Mouse (Mus musculus) midbrain, embryonic 16.5 days (tissue): ENCODE results near the gene Ptgir. TPM values are rescaled to one million over a fixed set of nuclear protein-coding genes. Genes with fewer than 3 reads are reported as not detected.

Source experiments
- ATAC-seq: fragments of 200-750 bp; cut with Nextera tagmentation; 2 replicates; pipeline ENCODE4 v1.8.0; 2017; ENCODE audit warnings: moderate TSS enrichment
- H3K27ac ChIP-seq: fragments of 300-500 bp; sonication (generic); 2 replicates; pipeline ENCODE4 v1.5.1; 2014; ENCODE audit warnings: mild to moderate bottlenecking, low read length, mixed read lengths
- H3K27me3 ChIP-seq: fragments of 300-500 bp; sonication (generic); 2 replicates; pipeline ENCODE4 v1.6.1; 2014; ENCODE audit warnings: low read depth, low read length, mixed read lengths; ENCODE audit not compliant: control insufficient read depth, insufficient read depth
- H3K36me3 ChIP-seq: fragments of 300-500 bp; sonication (generic); 2 replicates; pipeline ENCODE4 v1.6.1; 2014; ENCODE audit warnings: mild to moderate bottlenecking, low read length, moderate library complexity, mixed read lengths; ENCODE audit not compliant: control insufficient read depth, insufficient read depth
- H3K4me1 ChIP-seq: fragments of 300-500 bp; sonication (generic); 2 replicates; pipeline ENCODE4 v1.6.1; 2014; ENCODE audit warnings: mild to moderate bottlenecking, low read length, mixed read lengths; ENCODE audit not compliant: control insufficient read depth, insufficient read depth
- H3K4me2 ChIP-seq: fragments of 300-500 bp; sonication (generic); 2 replicates; pipeline ENCODE4 v1.6.1; 2014; ENCODE audit warnings: mild to moderate bottlenecking, low read length, mixed read lengths
- H3K4me3 ChIP-seq: fragments of 300-500 bp; sonication (generic); 2 replicates; pipeline ENCODE4 v1.5.1; 2014; ENCODE audit warnings: low read depth, mild to moderate bottlenecking, low read length, moderate library complexity, mixed read lengths
- H3K9ac ChIP-seq: fragments of 300-500 bp; sonication (generic); 2 replicates; pipeline ENCODE4 v1.6.1; 2014; ENCODE audit warnings: low read depth, low read length, mixed read lengths
- H3K9me3 ChIP-seq: fragments of 300-500 bp; sonication (generic); replicated peaks from 2 replicates; pipeline ENCODE4 v1.6.1; 2014; ENCODE audit warnings: mild to moderate bottlenecking, low read length, mixed read lengths; ENCODE audit not compliant: control insufficient read depth, poor library complexity, severe bottlenecking
- WGBS: fragments of 180-500 bp; shearing (Covaris S2); extraction: QIAGEN DNeasy Blood & Tissue Kit; methylation state at CpG from one replicate; pipeline ENCODE4 v1.1.7; 2014; 5-methylcytosine and 5-hydroxymethylcytosine counted together
- polyA plus RNA-seq: library from polyadenylated mRNA; unstranded; fragments of >200 nt; fragmentation: Nextera tagmentation; extraction: Ambion mirVana; gene quantifications from 2 replicates; pipeline ENCODE4 v1.2.1, GENCODE M21; 2015

Gene Ptgir
- polyA plus RNA-seq, 1 experiment from 2014 or later, result 0.23 TPM

- under 1% methylated on average over 24 of the region's 24 CpGs for WGBS
- Histone ChIP-seq H3K4me3 (peak overlapping the region; percentile 21), H3K27me3 (no peaks in the 10 kb centered on the region; the same call in 1 of the 2 replicates), H3K4me2 (peak overlapping the region; percentile 56), H3K9me3 (no peaks in the 10 kb centered on the region), H3K9ac (0 out of 2 replicates have a peak overlapping the region, but pooled peaks have one; percentile 39), H3K36me3 (no peaks in the 10 kb centered on the region), H3K4me1 (peaks cover 19% of the 10 kb centered on the region), H3K27ac (0 out of 2 replicates have a peak overlapping the region, but pooled peaks have one; percentile 23)
- ATAC-seq, result peak; percentile 21
Observed at GRCm38 (mm10) chr7:16895000-16895399, 11.3 kb upstream of the Ptgir start.

DNA sequence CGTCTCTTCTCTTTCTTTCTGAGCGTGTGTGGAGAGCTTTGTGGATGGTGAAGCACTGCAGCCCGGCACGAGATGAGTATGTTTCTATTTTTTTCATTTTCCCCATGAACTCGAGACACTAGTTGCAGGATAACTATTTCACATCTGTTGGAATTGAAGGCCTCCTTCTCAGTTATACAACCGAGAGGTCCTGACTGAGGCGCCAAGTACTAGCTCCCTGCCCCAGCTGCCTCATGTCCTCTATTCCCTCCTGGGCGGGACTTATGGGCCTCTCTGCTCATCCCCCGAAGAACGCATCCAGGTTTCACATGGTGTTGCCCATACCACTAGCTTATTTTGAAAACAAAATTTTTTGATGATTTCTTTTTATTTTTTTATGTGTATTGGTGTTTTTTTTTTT is 10.8 kb upstream of the Ptgir start:
- ATAC-seq, result no peak
- H3K27me3 ChIP-seq, result no peaks in the 10 kb centered on the region; the same call in 1 of the 2 replicates
- H3K4me3 ChIP-seq, result peak overlapping the region; percentile 21; the same call in 1 of the 2 replicates
- H3K4me2 ChIP-seq, result peak overlapping the region; percentile 56
- H3K9me3 ChIP-seq, result no peaks in the 10 kb centered on the region
- H3K36me3 ChIP-seq, result no peaks in the 10 kb centered on the region
- WGBS, result 27% methylated on average over 10 of the region's 10 CpGs
- peaks cover 20% of the 10 kb centered on the region for H3K4me1 ChIP-seq
- H3K27ac ChIP-seq, result no peak overlapping the region
- H3K9ac ChIP-seq, result no peak overlapping the region

GRCm38 (mm10) chr7:16900526-16900925 is 5.8 kb upstream of the Ptgir start:
- Histone ChIP-seq H3K9me3 (no peaks in the 10 kb centered on the region), H3K4me1 (peaks cover 3% of the 10 kb centered on the region; the same call in 1 of the 2 replicates), H3K9ac (no peak overlapping the region), H3K4me2 (no peak overlapping the region), H3K4me3 (no peak overlapping the region), H3K27ac (no peak overlapping the region), H3K36me3 (no peaks in the 10 kb centered on the region), H3K27me3 (no peaks in the 10 kb centered on the region; the same call in 1 of the 2 replicates)
- no peak for ATAC-seq
- 16% methylated on average over 5 of the region's 5 CpGs for WGBS

GRCm38 (mm10) chr7:16903439-16903955 is 2.8 kb upstream of the Ptgir start:
- no peaks in the 10 kb centered on the region for H3K36me3 ChIP-seq
- no peak overlapping the region for H3K4me3 ChIP-seq
- H3K9me3 ChIP-seq, result no peaks in the 10 kb centered on the region
- no peak overlapping the region for H3K9ac ChIP-seq
- H3K27ac ChIP-seq, result no peak overlapping the region
- H3K4me1 ChIP-seq, result peaks cover 3% of the 10 kb centered on the region; the same call in 1 of the 2 replicates
- no peak for ATAC-seq
- no peak overlapping the region for H3K4me2 ChIP-seq
- 69% methylated on average over 2 of the region's 2 CpGs for WGBS
- H3K27me3 ChIP-seq, result no peaks in the 10 kb centered on the region; the same call in 1 of the 2 replicates

GRCm38 (mm10) chr7:16904120-16904675 is 2.1 kb upstream of the Ptgir start:
- H3K36me3 ChIP-seq, result no peaks in the 10 kb centered on the region
- H3K9me3 ChIP-seq, result no peaks in the 10 kb centered on the region
- peaks cover 3% of the 10 kb centered on the region; the same call in 1 of the 2 replicates for H3K4me1 ChIP-seq
- WGBS, result 51% methylated on average over 7 of the region's 10 CpGs
- H3K27ac ChIP-seq, result no peak overlapping the region
- no peaks in the 10 kb centered on the region; the same call in 1 of the 2 replicates for H3K27me3 ChIP-seq
- H3K4me2 ChIP-seq, result no peak overlapping the region
- H3K9ac ChIP-seq, result no peak overlapping the region
- no peak overlapping the region for H3K4me3 ChIP-seq
- no peak for ATAC-seq

- Histone ChIP-seq H3K27ac (no peak overlapping the region), H3K4me1 (peaks cover 1% of the 10 kb centered on the region; the same call in 1 of the 2 replicates), H3K4me2 (no peak overlapping the region), H3K9ac (no peak overlapping the region), H3K36me3 (no peaks in the 10 kb centered on the region), H3K4me3 (no peak overlapping the region), H3K9me3 (no peaks in the 10 kb centered on the region), H3K27me3 (no peaks in the 10 kb centered on the region)
- ATAC-seq, result no peak
- WGBS, result 62% methylated on average over 9 of the region's 9 CpGs
Observed at GRCm38 (mm10) chr7:16905491-16906021, 734 bp upstream of the Ptgir start.

GRCm38 (mm10) chr7:16906889-16907559 is 734 bp downstream of the Ptgir start:
- H3K4me3 ChIP-seq, result no peak overlapping the region
- H3K4me1 ChIP-seq, result no peaks in the 10 kb centered on the region
- no peaks in the 10 kb centered on the region for H3K36me3 ChIP-seq
- no peaks in the 10 kb centered on the region for H3K9me3 ChIP-seq
- H3K27ac ChIP-seq, result no peak overlapping the region
- no peaks in the 10 kb centered on the region for H3K27me3 ChIP-seq
- H3K9ac ChIP-seq, result no peak overlapping the region
- no peak overlapping the region for H3K4me2 ChIP-seq
- WGBS, result 92% methylated on average over 41 of the region's 41 CpGs
- no peak for ATAC-seq

DNA sequence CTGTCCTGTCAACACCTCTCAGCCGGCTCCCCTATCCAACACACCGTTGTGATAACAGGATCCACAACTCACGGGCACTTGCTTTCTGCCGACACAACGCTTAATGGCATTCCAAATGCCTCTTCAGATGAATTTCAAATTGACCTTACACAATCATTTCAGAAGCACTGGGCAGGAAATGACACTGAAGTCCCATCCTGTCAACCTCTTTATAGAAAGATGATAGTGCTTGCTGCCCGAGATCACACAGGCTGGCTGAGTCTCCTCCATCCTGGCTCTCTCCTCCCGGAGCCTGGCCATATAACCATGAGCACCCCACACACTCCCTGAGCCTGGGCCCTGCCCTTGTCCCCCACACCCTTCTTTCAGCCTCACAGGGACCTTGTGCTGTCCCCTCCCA is 1.6 kb downstream of the Ptgir start:
- Histone ChIP-seq H3K9me3 (no peaks in the 10 kb centered on the region), H3K36me3 (no peaks in the 10 kb centered on the region), H3K4me3 (no peak overlapping the region), H3K9ac (no peak overlapping the region), H3K4me2 (no peak overlapping the region), H3K27ac (no peak overlapping the region), H3K27me3 (no peaks in the 10 kb centered on the region), H3K4me1 (no peaks in the 10 kb centered on the region)
- WGBS, result 78% methylated on average over 7 of the region's 7 CpGs
- ATAC-seq, result no peak

- H3K9ac ChIP-seq, result no peak overlapping the region
- H3K9me3 ChIP-seq, result no peaks in the 10 kb centered on the region
- no peak overlapping the region for H3K27ac ChIP-seq
- no peaks in the 10 kb centered on the region for H3K27me3 ChIP-seq
- H3K4me2 ChIP-seq, result no peak overlapping the region
- no peak overlapping the region for H3K4me3 ChIP-seq
- ATAC-seq, result no peak
- 47% methylated on average over 11 of the region's 11 CpGs for WGBS
- no peaks in the 10 kb centered on the region for H3K36me3 ChIP-seq
- H3K4me1 ChIP-seq, result no peaks in the 10 kb centered on the region
Observed at GRCm38 (mm10) chr7:16908367-16908766, 2.1 kb downstream of the Ptgir start.
